Mouse (Mus musculus) midbrain, embryonic 13.5 days (tissue): ENCODE data around the gene Il10. TPM values are rescaled to one million over a fixed set of nuclear protein-coding genes. Genes with fewer than 3 reads are reported as not detected.

Source experiments
- ATAC-seq: fragments of 200-750 bp; cut with Nextera tagmentation; 2 replicates; pipeline ENCODE4 v1.8.0; 2017; ENCODE audit warnings: mild to moderate bottlenecking, moderate TSS enrichment, moderate library complexity
- H3K27ac ChIP-seq: fragments of 300-500 bp; sonication (generic); 2 replicates; pipeline ENCODE4 v1.5.1; 2015; ENCODE audit warnings: inconsistent platforms, mild to moderate bottlenecking, moderate library complexity
- H3K27me3 ChIP-seq: fragments of 300-500 bp; sonication (generic); 2 replicates; pipeline ENCODE4 v1.6.1; 2015; ENCODE audit warnings: mild to moderate bottlenecking, inconsistent platforms
- H3K36me3 ChIP-seq: fragments of 300-500 bp; sonication (generic); 2 replicates; pipeline ENCODE4 v1.6.1; 2015; ENCODE audit warnings: mild to moderate bottlenecking, inconsistent platforms
- H3K4me1 ChIP-seq: fragments of 300-500 bp; sonication (generic); replicated peaks from 2 replicates; pipeline ENCODE4 v1.6.1; 2015; ENCODE audit warnings: inconsistent platforms
- H3K4me2 ChIP-seq: fragments of 300-500 bp; sonication (generic); replicated peaks from 2 replicates; pipeline ENCODE4 v1.6.1; 2015; ENCODE audit warnings: moderate library complexity, mild to moderate bottlenecking, inconsistent platforms
- H3K4me3 ChIP-seq: fragments of 300-500 bp; sonication (generic); replicated peaks from 2 replicates; pipeline ENCODE4 v1.5.1; 2015; ENCODE audit warnings: mild to moderate bottlenecking, inconsistent platforms
- H3K9ac ChIP-seq: fragments of 300-500 bp; sonication (generic); replicated peaks from 2 replicates; pipeline ENCODE4 v1.6.1; 2015; ENCODE audit warnings: mild to moderate bottlenecking, inconsistent platforms
- H3K9me3 ChIP-seq: fragments of 300-500 bp; sonication (generic); 2 replicates; pipeline ENCODE4 v1.6.1; 2016; ENCODE audit warnings: mild to moderate bottlenecking, inconsistent platforms
- WGBS: fragments of 180-500 bp; shearing (Covaris S2); methylation state at CpG from one replicate; pipeline ENCODE4 v1.1.7; 2015; 5-methylcytosine and 5-hydroxymethylcytosine counted together
- polyA plus RNA-seq: library from polyadenylated mRNA; unstranded; fragments of >200 nt; fragmentation: Nextera tagmentation; extraction: Ambion mirVana; gene quantifications from 2 replicates; pipeline ENCODE4 v1.2.1, GENCODE M21; 2015

The Il10 gene
- polyA plus RNA-seq, 1 experiment from 2014 or later: not detected

GRCm38 (mm10) chr1:131072376-131072990 is 52.8 kb downstream of the Il10 start:
- Histone ChIP-seq H3K4me2 (no peak overlapping the region), H3K27me3 (no peaks in the 10 kb centered on the region), H3K4me1 (peaks cover 56% of the 10 kb centered on the region), H3K27ac (no peak overlapping the region), H3K4me3 (no peak overlapping the region), H3K36me3 (0 out of 2 replicates have a peak, but pooled peaks cover 3% of the 10 kb centered on the region), H3K9me3 (no peaks in the 10 kb centered on the region), H3K9ac (no peak overlapping the region)
- 93% methylated on average over 7 of the region's 7 CpGs for WGBS
- no peak for ATAC-seq

- Histone ChIP-seq H3K4me1 (peaks cover 76% of the 10 kb centered on the region), H3K4me3 (no peak overlapping the region), H3K27me3 (no peaks in the 10 kb centered on the region), H3K9ac (no peak overlapping the region), H3K27ac (peak overlapping the region; percentile 77), H3K4me2 (no peak overlapping the region), H3K9me3 (no peaks in the 10 kb centered on the region), H3K36me3 (no peaks in the 10 kb centered on the region)
- ATAC-seq: 0 out of 2 replicates have a peak, but pooled peaks have one; percentile 38
- 73% methylated on average over 8 of the region's 8 CpGs for WGBS
These were observed 54.9 kb downstream of the Il10 start for GRCm38 (mm10) chr1:131074524-131074938.

Other genes with a start within 250 kb of the Il10 start
- gene Fcamr, start 218.9 kb upstream of the Il10 start, polyA plus RNA-seq: not detected in 2 replicates
- gene Pigr, start 193.2 kb upstream of the Il10 start, polyA plus RNA-seq: not detected in 2 replicates
- not detected in 2 replicates for gene Fcmr, start 154.2 kb upstream of the Il10 start, polyA plus RNA-seq
- not detected in 2 replicates for gene Il24, start 132.4 kb upstream of the Il10 start, polyA plus RNA-seq
- not detected in 2 replicates for gene Il20, start 108.4 kb upstream of the Il10 start, polyA plus RNA-seq
- not detected in 2 replicates for gene Il19, start 79.7 kb upstream of the Il10 start, polyA plus RNA-seq
- gene Mapkapk2, start 78.0 kb downstream of the Il10 start, polyA plus RNA-seq: 29.0 and 36.3 TPM in 2 replicates
- 18.3 and 19.2 TPM in 2 replicates for gene Dyrk3, start 118.5 kb downstream of the Il10 start, polyA plus RNA-seq
- 49.3 and 53.8 TPM in 2 replicates for gene Eif2d, start 133.3 kb downstream of the Il10 start, polyA plus RNA-seq
- 1.7 and 1.9 TPM in 2 replicates for gene Rassf5, start 225.4 kb downstream of the Il10 start, polyA plus RNA-seq